Comparison of ENCODE assay signal across 8 mouse cellular contexts in genomic region chr13:41002001-41002400, GRCm38 (mm10). TPM values are rescaled to one million over a fixed set of nuclear protein-coding genes. Genes with fewer than 3 reads are reported as not detected.
DNase-seq lines count a peak whose midpoint lies in the region; ATAC-seq lines count a peak whose summit lies in the region.

No protein-coding gene starts in this region.

- no peak for ATAC-seq in kidney, embryonic 15.5 days (replicated peaks; ENCODE audit: low FRiP score)
- ATAC-seq in embryonic facial prominence, embryonic 12.5 days (ENCODE audit: insufficient number of reproducible peaks, insufficient read depth, low FRiP score, low TSS enrichment): no peak
- no peak for ATAC-seq in neural tube, embryonic 12.5 days (ENCODE audit: low FRiP score, low read depth)
- no peak for ATAC-seq in erythroid progenitor cell, adult 5-6 weeks (replicated peaks; ENCODE audit: low FRiP score, poor library complexity, severe bottlenecking)

- no peak for DNase-seq in kidney, adult 8-10 months
- DNase-seq in limb, embryonic 10.5 days (ENCODE audit: low spot score): no peak
- no peak for DNase-seq in B cell, adult 2 months
- DNase-seq in left cerebral cortex, adult 8-10 months (ENCODE audit: low spot score in 2 of 2): no peak

- H3K27me3 ChIP-seq in kidney, embryonic 15.5 days: no peaks in the 10 kb centered on the region
- H3K27me3 ChIP-seq in embryonic facial prominence, embryonic 12.5 days: no peaks in the 10 kb centered on the region
- H3K27me3 ChIP-seq in limb, embryonic 10.5 days (ENCODE audit: low read depth, poor library complexity, severe bottlenecking): no peaks in the 10 kb centered on the region
- H3K27me3 ChIP-seq in neural tube, embryonic 12.5 days (replicated peaks): no peaks in the 10 kb centered on the region

- H3K36me3 ChIP-seq in kidney, embryonic 15.5 days: peaks cover 36% of the 10 kb centered on the region
- peaks cover 26% of the 10 kb centered on the region for H3K36me3 ChIP-seq in embryonic facial prominence, embryonic 12.5 days
- H3K36me3 ChIP-seq in limb, embryonic 10.5 days: peaks cover 35% of the 10 kb centered on the region
- H3K36me3 ChIP-seq in neural tube, embryonic 12.5 days: peaks cover 24% of the 10 kb centered on the region

- H3K4me3 ChIP-seq in kidney, embryonic 15.5 days (replicated peaks): peak overlapping the region; percentile 98
- peak overlapping the region; percentile 95; the same call in 1 of the 2 replicates for H3K4me3 ChIP-seq in embryonic facial prominence, embryonic 12.5 days
- peak overlapping the region; percentile 97 for H3K4me3 ChIP-seq in limb, embryonic 10.5 days
- no peak overlapping the region for H3K4me3 ChIP-seq in neural tube, embryonic 12.5 days

- no peaks in the 10 kb centered on the region for H3K9me3 ChIP-seq in kidney, embryonic 15.5 days (replicated peaks)
- H3K9me3 ChIP-seq in embryonic facial prominence, embryonic 12.5 days: no peaks in the 10 kb centered on the region
- H3K9me3 ChIP-seq in limb, embryonic 10.5 days (replicated peaks): no peaks in the 10 kb centered on the region
- no peaks in the 10 kb centered on the region for H3K9me3 ChIP-seq in neural tube, embryonic 12.5 days

- H3K4me2 ChIP-seq in kidney, embryonic 15.5 days: peak overlapping the region; percentile 87
- peak overlapping the region; percentile 87 for H3K4me2 ChIP-seq in embryonic facial prominence, embryonic 12.5 days (replicated peaks)
- H3K4me2 ChIP-seq in neural tube, embryonic 12.5 days (replicated peaks): peak overlapping the region; percentile 85

- 84% methylated on average over 5 of the region's 5 CpGs for WGBS in kidney, embryonic 15.5 days
- WGBS in embryonic facial prominence, embryonic 12.5 days: 83% methylated on average over 5 of the region's 5 CpGs
- WGBS in limb, embryonic 10.5 days: 83% methylated on average over 5 of the region's 5 CpGs
- WGBS in neural tube, embryonic 12.5 days: 88% methylated on average over 5 of the region's 5 CpGs

- no peak overlapping the region for H3K9ac ChIP-seq in kidney, embryonic 15.5 days
- H3K9ac ChIP-seq in embryonic facial prominence, embryonic 12.5 days: no peak overlapping the region
- H3K9ac ChIP-seq in neural tube, embryonic 12.5 days: no peak overlapping the region

- peaks cover 13% of the 10 kb centered on the region for H3K4me1 ChIP-seq in kidney, embryonic 15.5 days
- H3K4me1 ChIP-seq in embryonic facial prominence, embryonic 12.5 days: peaks cover 10% of the 10 kb centered on the region; the same call in 1 of the 2 replicates
- H3K4me1 ChIP-seq in limb, embryonic 10.5 days: peaks cover 16% of the 10 kb centered on the region
- H3K4me1 ChIP-seq in neural tube, embryonic 12.5 days: peaks cover 13% of the 10 kb centered on the region

- H3K27ac ChIP-seq in kidney, embryonic 15.5 days: no peak overlapping the region
- no peak overlapping the region for H3K27ac ChIP-seq in embryonic facial prominence, embryonic 12.5 days
- no peak overlapping the region for H3K27ac ChIP-seq in limb, embryonic 10.5 days
- no peak overlapping the region for H3K27ac ChIP-seq in neural tube, embryonic 12.5 days

RNA-seq across cellular contexts. Expression of gene Pak1ip1, which starts 1.2 kb away (rescaled TPM):
- polyA plus RNA-seq in kidney, embryonic 15.5 days (2015; fragmentation: Nextera tagmentation; extraction: Ambion mirVana): 67.8 and 68.5 TPM in 2 replicates
- 55.7 and 58.2 TPM in 2 replicates for polyA plus RNA-seq in embryonic facial prominence, embryonic 12.5 days (2016; fragmentation: Nextera tagmentation; extraction: Ambion mirVana)
- 62.0 and 74.1 TPM in 2 replicates for polyA plus RNA-seq in limb, embryonic 10.5 days (2016; fragmentation: Nextera tagmentation; extraction: Ambion mirVana)
- 71.9 and 75.2 TPM in 2 replicates for polyA plus RNA-seq in neural tube, embryonic 12.5 days (2016; fragmentation: Nextera tagmentation; extraction: Ambion mirVana)
- total RNA-seq in erythroid progenitor cell, adult 5-6 weeks (2015; ENCODE audit: low replicate concordance): 46.5 and 88.0 TPM in 2 replicates
- total RNA-seq in erythroid progenitor cell, adult 5-6 weeks (2017; ENCODE audit: low replicate concordance): 63.4 and 63.5 TPM in 2 replicates
- total RNA-seq in left cerebral cortex, adult 8-10 months (2022): 10 to 100 TPM; 37.6 to 41.1 (median 40.2) TPM

RNA-seq across cellular contexts. Expression of gene Tmem14c, which starts 14.1 kb away (rescaled TPM):
- polyA plus RNA-seq in kidney, embryonic 15.5 days (2015; fragmentation: Nextera tagmentation; extraction: Ambion mirVana): 207 and 214 TPM in 2 replicates
- polyA plus RNA-seq in embryonic facial prominence, embryonic 12.5 days (2016; fragmentation: Nextera tagmentation; extraction: Ambion mirVana): 183 and 197 TPM in 2 replicates
- polyA plus RNA-seq in limb, embryonic 10.5 days (2016; fragmentation: Nextera tagmentation; extraction: Ambion mirVana): 205 and 216 TPM in 2 replicates
- 148 and 166 TPM in 2 replicates for polyA plus RNA-seq in neural tube, embryonic 12.5 days (2016; fragmentation: Nextera tagmentation; extraction: Ambion mirVana)
- 628 and 784 TPM in 2 replicates for total RNA-seq in erythroid progenitor cell, adult 5-6 weeks (2015; ENCODE audit: low replicate concordance)
- 461 and 723 TPM in 2 replicates for total RNA-seq in erythroid progenitor cell, adult 5-6 weeks (2017; ENCODE audit: low replicate concordance)
- 10 to 100 TPM; 51.1 to 58.5 (median 56.2) TPM for total RNA-seq in left cerebral cortex, adult 8-10 months (2022)
